Mouse (Mus musculus) left cerebral cortex, postnatal 36 days (tissue): ENCODE results near the gene Gm21560. TPM values are rescaled to one million over a fixed set of nuclear protein-coding genes. Genes with fewer than 3 reads are reported as not detected.
"Not testable (repeated sequence)": the region's sequence is repeated elsewhere in the genome, so short reads cannot be mapped to it uniquely, and the experiment has no call there.

Source experiments
- DNase-seq, 2 experiments: peaks; one replicate each; pipeline ENCODE4 v3.0.0; 2021 to 2022; ENCODE audit warnings: low spot score in 2 of 2, mixed read lengths in 1 of 2
- intact Hi-C: fragments of 180-260 bp; cut with DNase I; formaldehyde crosslinking; loops from one replicate; pipeline ENCODE4 v1.15.1; 2025
- total RNA-seq, 2 experiments: library from RNA; stranded (reverse); gene quantifications; 2 replicates each; pipeline ENCODE4 v1.2.3; 2021

Gene Gm21560
- total RNA-seq = under 1 TPM; 0.34 to 0.62 TPM

DNA sequence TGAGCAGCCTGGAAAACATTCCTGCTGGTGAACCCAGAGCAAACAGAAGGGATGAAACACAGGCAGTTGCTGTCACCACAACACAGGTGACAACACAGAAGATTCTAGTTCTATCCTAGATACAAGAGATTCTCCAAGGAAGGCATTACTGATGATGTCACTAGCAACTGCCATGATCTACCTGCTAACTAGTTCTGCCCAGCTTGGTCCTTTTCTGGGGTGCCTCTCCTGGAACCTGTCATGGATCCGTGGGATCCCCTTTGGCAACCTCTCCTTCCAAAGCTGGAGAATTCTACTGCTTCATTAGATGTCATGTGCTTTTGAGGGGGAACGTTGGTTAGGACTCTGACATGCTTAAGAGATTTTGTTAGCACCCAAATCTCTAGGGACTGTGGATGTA lies at the start of gene Gm21560:
Gm21560 (minus strand) TSS at position 101 of the 400 bp plus-strand sequence.
- intact Hi-C loops, DNase-seq: not testable (repeated sequence)

DNA sequence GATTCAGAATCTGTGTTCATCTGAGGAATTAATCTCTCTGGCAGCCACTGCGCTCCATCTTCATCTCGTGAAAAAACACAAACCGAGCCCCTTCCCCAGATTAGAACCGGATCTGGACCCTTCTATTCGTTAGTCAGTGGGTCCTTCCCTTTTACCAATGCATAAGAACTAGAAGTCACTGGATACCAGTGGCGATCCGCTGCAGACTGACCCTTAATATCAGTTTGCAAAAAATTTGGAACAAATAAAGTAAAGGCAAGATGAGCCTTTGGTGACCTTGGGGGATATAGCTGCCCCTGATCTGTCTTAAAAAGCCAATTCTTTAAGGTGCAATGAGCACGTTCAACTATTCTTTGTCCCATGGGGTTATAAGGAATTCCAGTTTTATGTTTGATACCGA lies 55.6 kb downstream of the Gm21560 start:
- DNase-seq, intact Hi-C loops: not testable (repeated sequence)

DNA sequence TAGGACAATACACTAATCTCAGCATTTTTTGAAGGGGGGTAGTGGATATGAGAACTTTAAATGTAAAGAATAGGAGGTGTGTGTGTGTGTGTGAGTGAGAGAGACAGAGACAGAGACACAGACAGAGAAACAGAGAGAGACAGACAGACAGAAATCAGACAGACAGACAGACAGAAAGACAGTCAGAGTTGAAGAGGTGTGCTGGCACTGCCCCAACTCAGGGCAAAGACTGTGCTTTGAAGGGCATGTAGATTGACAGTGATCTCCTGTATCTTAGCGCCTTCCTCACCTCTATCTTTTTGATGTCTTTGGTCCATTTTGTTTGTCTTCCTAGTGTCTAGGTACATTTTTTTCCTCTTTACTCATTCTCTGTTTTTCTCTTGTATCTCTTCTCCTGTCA lies 58.0 kb downstream of the Gm21560 start:
- DNase-seq, intact Hi-C loops: not testable (repeated sequence)

Other genes with a start within 250 kb of the Gm21560 start
- gene Gm3453, start 240.2 kb downstream of the Gm21560 start, total RNA-seq = not detected
- not detected for gene Gm6337, start 161.0 kb downstream of the Gm21560 start, total RNA-seq
- gene Gm8206, start 125.3 kb downstream of the Gm21560 start, total RNA-seq = under 1 TPM in 1 of 2 experiments, not detected in 1; 0.41 TPM
- gene Gm3468, start 110.6 kb downstream of the Gm21560 start, total RNA-seq = 1 to 10 TPM in 1 of 2 experiments, under 1 TPM in 1; 0.86 to 1.4 TPM
- not detected for gene Gm3476, start 93.5 kb downstream of the Gm21560 start, total RNA-seq
- gene Gm3411, start 68.0 kb upstream of the Gm21560 start, total RNA-seq = 1 to 10 TPM in 1 of 2 experiments, under 1 TPM in 1; 0.96 to 1.5 TPM
- not detected for gene Gm21103, start 85.6 kb upstream of the Gm21560 start, total RNA-seq
- not detected for gene Gm3618, start 124.4 kb upstream of the Gm21560 start, total RNA-seq
- gene Gm16440, start 171.0 kb upstream of the Gm21560 start, total RNA-seq = not detected
- gene Gm3591, start 193.2 kb upstream of the Gm21560 start, total RNA-seq = under 1 TPM in 1 of 2 experiments, not detected in 1; 0.70 TPM
- gene Gm3594, start 225.3 kb upstream of the Gm21560 start, total RNA-seq = not detected